Mouse (Mus musculus) spleen, postnatal 4 days (tissue): ENCODE results near the gene Vmn1r173.
"Not testable (repeated sequence)": the region's sequence is repeated elsewhere in the genome, so short reads cannot be mapped to it uniquely, and the experiment has no call there.

Experiments used
- DNase-seq, 2 experiments: peaks; one replicate each; pipeline ENCODE4 v3.0.0; 2022; ENCODE audit warnings: low spot score in 2 of 2

The Vmn1r173 gene

DNA sequence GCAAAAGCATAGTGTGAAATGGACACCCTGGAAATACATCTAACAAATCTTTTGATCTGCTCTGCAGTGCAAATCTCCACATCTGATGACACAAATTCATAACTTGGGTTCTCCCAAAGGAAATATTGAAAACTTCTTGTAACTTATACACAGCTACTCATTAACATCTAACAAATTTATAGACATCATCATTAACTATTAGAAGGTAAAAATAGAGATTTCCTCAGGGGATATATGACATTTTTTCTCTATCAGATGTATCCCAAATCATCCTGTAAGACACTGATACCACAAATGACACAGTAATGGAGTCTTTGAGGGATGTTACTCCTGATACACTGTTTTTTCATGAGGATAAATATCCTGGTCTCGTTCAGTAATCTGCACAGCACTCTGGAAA, at the start of gene Vmn1r173:
TSS of gene Vmn1r173 (plus strand) at position 301 of the 400 bp plus-strand sequence.
- not testable (repeated sequence) for DNase-seq

DNA sequence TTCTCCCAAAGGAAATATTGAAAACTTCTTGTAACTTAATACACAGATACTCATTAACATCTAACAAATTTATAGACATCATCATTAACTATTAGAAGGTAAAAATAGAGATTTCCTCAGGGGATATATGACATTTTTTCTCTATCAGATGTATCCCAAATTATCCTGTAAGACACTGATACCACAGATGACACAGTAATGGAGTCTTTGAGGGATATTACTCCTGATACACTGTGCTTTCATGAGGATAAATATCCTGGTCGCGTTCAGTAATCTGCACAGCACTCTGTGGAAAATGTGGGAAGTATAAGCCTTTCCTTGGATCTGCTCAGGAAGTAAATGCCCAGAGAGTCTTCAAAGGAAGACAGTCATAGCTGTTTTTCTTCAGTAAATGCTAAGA, 42.5 kb upstream of the Vmn1r173 start, which contains the start of gene Vmn1r172:
TSS of gene Vmn1r172 (plus strand) at position 301 of the 400 bp plus-strand sequence.
- no peak for DNase-seq

DNA sequence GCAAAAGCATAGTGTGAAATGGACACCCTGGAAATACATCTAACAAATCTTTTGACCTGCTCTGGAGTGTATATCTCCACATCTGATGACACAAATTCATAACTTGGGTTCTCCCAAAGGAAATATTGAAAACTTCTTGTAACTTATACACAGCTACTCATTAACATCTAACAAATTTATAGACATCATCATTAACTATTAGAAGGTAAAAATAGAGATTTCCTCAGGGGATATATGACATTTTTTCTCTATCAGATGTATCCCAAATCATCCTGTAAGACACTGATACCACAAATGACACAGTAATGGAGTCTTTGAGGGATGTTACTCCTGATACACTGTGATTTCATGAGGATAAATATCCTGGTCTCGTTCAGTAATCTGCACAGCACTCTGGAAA, 51.5 kb downstream of the Vmn1r173 start, which contains the start of gene Vmn1r174:
TSS of gene Vmn1r174 (plus strand) at position 301 of the 400 bp plus-strand sequence.
- DNase-seq, result not testable (repeated sequence)
